Mouse (Mus musculus): ENCODE results near the gene Chm. TPM values are rescaled to one million over a fixed set of nuclear protein-coding genes. Genes with fewer than 3 reads are reported as not detected.
"Not testable (repeated sequence)": the region's sequence is repeated elsewhere in the genome, so short reads cannot be mapped to it uniquely, and the experiment has no call there.

Gene Chm
- 10 to 100 TPM; 15.8 to 16.6 TPM for total RNA-seq (2021)
- long read RNA-seq, experiment 1, full-length matches to known transcripts = 1 of 2 reads
- long read RNA-seq, experiment 1, partial matches to known transcripts = 1 of 2 reads
- long read RNA-seq, experiment 1, other reads (novel, unspliced or antisense) = 0 of 2 reads
- long read RNA-seq, experiment 2, full-length matches to known transcripts = 1 of 1 reads
- long read RNA-seq, experiment 2, partial matches to known transcripts = 0 of 1 reads
- long read RNA-seq, experiment 2, other reads (novel, unspliced or antisense) = 0 of 1 reads

GRCm38 (mm10) chrX:113185230-113185985 is at the start of gene Chm:
TSS of gene Chm (minus strand) at chrX:113185517.
- DNase-seq = peak; percentile 21 to 41

- no peak for DNase-seq
Observed at GRCm38 (mm10) chrX:113193901-113194300, 8.6 kb upstream of the Chm start.

GRCm38 (mm10) chrX:113184569-113185229 is 618 bp downstream of the Chm start:
- no peak for DNase-seq

- DNase-seq = not testable (repeated sequence)
Observed at GRCm38 (mm10) chrX:113180856-113181255, 4.5 kb downstream of the Chm start.

- no peak for DNase-seq
Observed at GRCm38 (mm10) chrX:113172766-113173165, 12.6 kb downstream of the Chm start.

GRCm38 (mm10) chrX:113172271-113172670 is 13.0 kb downstream of the Chm start:
- DNase-seq = no peak

- DNase-seq = no peak
Observed at GRCm38 (mm10) chrX:113160268-113160860, 25.0 kb downstream of the Chm start.

- no peak for DNase-seq
Observed at GRCm38 (mm10) chrX:113084171-113084570, 101.1 kb downstream of the Chm start.

- DNase-seq = no peak
Observed at GRCm38 (mm10) chrX:113076053-113076452, 109.3 kb downstream of the Chm start.

- no peak for DNase-seq
Observed at GRCm38 (mm10) chrX:113074823-113075222, 110.5 kb downstream of the Chm start.

- DNase-seq = no peak
Observed at GRCm38 (mm10) chrX:113003621-113004020, 181.7 kb downstream of the Chm start.

GRCm38 (mm10) chrX:113002192-113002591 is 183.1 kb downstream of the Chm start:
- DNase-seq = no peak

Small RNA genes within 50 kb of the gene (microRNA-seq; reads per million reads assigned to microRNA genes)
- 2,656 reads per million, percentile 89 among the genes with 10 or more reads in this experiment for gene Mir361

Other genes starting within 250 kb of the Chm start
- 1 to 10 TPM in 1 of 2 experiments, under 1 TPM in 1; 0.56 to 1.1 TPM for gene Dach2, start 112.0 kb upstream of the Chm start, total RNA-seq (2021)

Measured in adrenal gland, postnatal 36 days (tissue).